Mouse (Mus musculus) T-helper 2 cell (primary cell): ENCODE results near the gene Defb29.

Source experiments
- in situ Hi-C: fragments of 300-600 bp; cut with MboI, MseI; formaldehyde crosslinking; loops from one replicate; pipeline ENCODE4 v1.15.1; 2025; ENCODE audit warnings: high pct_unique_total_duplicates

The Defb29 gene

GRCm38 (mm10) chr2:152500863-152501229 is 39.1 kb downstream of the Defb29 start:
- in situ Hi-C loops, result no loop called here

GRCm38 (mm10) chr2:152500204-152500862 is 39.6 kb downstream of the Defb29 start:
- in situ Hi-C loops, result no loop called here

DNA sequence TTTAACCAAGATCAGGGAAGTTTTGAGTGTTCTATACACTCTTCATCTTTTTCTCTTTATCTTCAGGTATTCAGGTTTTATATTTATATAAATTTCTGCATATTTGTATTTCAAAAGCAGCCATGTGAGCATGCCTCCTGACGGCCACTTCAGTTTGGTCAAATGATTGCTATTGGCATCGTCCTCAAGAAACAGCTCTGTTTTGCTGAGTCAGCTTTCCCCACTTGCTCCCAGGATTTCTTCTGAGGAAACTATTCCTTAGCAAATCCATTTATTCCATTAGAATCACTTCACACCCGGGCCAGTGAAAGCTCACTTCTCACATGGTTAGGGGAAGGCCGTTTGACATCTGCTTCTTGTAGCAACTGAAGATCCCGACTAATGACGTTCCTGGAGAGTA is 41.9 kb downstream of the Defb29 start:
- in situ Hi-C loops, result no loop called here

DNA sequence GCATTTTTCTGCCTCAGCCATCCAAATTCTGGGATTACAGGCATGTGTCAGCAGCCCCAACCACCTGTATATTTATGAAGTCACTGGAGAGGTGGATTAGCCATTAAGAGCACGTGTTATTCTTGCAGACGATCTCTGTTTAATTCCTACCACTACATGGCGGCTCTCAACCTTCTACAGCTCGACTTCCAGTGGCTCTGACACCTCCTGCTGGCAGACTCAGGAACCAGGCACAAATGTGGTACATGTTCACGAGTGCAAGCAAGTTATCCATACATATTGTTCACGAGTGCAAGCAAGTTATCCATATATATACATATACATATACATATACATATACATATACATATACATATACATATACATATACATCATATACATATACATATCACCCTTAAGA is 46.7 kb downstream of the Defb29 start:
- in situ Hi-C loops, result no loop called here

DNA sequence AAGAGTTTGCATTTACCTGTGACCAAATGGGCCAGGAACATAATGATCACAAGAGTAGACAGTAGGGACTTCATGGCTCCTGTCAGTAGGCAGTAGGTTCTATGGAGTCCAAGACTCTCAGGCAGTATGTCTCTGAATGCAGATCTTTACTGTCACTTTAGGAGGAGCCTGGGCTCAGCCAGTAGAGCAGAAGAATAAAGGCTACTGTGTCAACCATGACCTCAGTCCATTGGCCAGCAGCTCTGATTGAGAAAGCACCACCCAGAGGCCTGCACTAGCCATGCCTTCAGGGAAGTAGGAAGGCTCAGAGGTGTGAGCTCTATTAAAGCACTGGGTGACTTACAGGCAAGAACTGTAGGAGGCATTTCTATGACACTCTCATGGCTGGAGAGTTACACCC is 49.9 kb downstream of the Defb29 start, which contains the start of gene Defb22:
Gene Defb22 (minus strand): TSS at position 101 of the 400 bp plus-strand sequence.
- in situ Hi-C loops, result no loop called here
